Mouse (Mus musculus): ENCODE measurements at regions not wholly inside any gene's neighbourhood (a gene's known extent, or its start where the extent isn't known, plus 50 kb on each side); places are given as distances from the start of the nearest gene placed in this dataset.

DNA sequence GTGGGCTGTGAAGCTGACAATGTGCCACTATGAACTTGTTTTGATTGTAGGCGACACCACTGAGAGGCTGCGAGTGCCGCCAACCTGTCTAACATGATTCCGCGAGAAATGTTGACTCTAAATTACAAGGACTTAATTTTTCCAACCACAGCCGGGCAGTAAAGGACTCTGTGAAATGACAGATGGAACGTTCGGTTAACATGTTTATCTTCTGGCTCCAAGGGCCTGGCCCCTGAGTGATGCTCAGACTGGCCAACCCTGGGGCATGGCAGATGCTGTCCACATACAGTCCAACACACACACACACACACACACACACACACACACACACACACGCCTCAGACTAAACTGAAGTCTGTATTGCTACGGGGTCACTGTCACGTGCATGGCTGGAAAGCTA lies 87.0 kb upstream of the Gdf10 start:
- DNase-seq (ENCODE audit: low spot score): no peak
- intact Hi-C loops (cut with DNase I): no loop called here

DNA sequence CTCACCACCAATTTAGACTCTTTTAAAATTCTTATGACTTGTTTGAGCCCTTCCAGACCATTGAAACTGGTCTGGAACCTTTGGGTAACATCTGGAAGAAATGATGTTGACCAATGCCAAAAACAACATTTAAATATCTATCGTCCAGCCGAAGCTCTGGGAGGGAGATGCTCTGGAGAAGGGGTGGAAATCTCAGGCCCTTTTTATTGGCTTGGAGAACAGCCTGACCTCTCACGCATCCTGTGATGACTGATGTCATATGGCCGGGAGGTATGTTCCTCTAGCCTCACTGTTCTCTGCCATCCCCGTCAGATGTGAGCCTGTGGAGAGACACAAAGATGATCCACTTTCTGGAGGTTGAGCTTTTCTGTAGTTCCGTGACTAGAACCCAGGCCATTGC lies 81.6 kb upstream of the Gdf10 start:
- DNase-seq (ENCODE audit: low spot score): peak; percentile 10
- intact Hi-C loops (cut with DNase I): no loop called here

DNA sequence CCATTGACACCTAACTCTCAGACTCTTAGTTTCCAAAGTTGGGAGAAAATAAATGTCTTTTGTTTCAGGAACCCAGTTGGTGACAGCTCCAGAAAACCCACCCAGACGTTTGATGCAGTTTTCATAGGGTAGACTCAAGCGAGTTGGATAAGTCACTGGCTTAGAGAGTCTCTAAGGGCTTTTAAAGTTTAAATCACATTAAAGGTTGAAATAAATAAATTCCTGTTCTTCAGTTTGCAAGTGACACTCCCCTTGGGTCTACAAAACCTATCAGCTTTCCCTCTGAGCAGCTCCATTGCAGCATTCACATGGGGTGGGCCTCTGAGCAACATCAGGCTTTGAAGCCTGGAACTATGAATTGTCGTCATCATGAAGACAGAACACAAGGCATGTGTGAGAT lies 69.9 kb upstream of the Gdf10 start:
- intact Hi-C loops (cut with DNase I): no loop called here
- no peak for DNase-seq (ENCODE audit: low spot score)

DNA sequence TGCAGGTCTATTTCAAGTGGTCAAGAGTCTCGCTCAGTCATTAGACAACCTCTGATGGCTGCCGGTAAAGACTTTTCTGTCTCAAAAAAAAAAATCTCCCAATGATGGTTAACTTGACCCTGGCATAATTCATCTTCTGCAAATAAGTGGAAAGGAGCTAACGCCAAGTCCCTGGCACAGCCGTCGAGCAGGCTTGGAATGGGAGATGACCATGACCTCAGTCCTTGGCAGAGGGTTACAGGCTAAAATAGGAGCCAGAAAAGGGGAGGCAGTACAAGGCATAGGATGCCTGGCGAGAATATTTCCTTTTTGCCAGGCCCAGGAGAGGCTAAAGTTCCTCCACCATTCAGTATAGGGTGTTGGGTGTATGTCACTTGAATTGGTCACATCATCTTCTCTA lies 69.2 kb upstream of the Gdf10 start:
- intact Hi-C loops (cut with DNase I): no loop called here
- no peak for DNase-seq (ENCODE audit: low spot score)

DNA sequence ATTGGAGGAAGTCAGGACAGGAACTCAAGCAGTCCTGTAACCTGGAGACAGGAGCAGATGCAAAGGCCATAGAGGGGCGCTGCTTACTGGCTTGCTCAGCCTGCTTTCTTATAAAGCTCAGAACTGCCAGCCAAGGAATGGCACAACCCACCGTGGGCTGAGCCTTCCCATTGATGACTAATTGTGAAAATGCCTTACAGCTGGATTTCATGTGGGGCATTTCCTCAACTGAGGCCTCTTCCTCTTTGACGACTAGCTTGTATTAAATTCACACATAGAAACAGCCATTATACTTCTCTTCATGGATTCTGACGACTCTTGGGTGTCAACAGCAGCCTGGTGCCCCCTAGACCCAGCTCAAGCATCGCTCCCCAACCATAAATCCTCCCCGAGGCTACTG lies 66.4 kb upstream of the Gdf10 start:
- DNase-seq (ENCODE audit: low spot score): no peak
- intact Hi-C loops (cut with DNase I): no loop called here

DNA sequence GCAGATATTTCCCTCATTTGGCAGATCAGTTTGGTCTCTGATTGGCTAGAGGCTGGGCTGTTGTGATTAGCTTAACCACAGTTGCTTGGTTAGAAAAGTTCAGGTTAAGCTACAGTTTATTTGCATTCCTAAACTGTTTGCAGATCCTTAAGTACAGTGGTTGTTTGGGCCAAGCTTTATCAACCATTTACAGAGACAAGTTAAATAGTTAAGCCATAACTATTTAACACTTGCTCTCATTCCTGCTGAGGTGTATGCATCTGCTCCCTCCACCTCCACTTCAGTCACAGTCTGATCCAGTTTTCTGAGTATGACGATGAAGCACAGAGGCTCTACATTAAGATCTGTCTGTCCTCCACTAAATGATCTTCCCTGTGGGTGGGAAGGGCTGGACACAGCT lies 58.6 kb upstream of the Gdf10 start:
- DNase-seq (ENCODE audit: low spot score): no peak
- intact Hi-C loops (cut with DNase I): no loop called here

DNA sequence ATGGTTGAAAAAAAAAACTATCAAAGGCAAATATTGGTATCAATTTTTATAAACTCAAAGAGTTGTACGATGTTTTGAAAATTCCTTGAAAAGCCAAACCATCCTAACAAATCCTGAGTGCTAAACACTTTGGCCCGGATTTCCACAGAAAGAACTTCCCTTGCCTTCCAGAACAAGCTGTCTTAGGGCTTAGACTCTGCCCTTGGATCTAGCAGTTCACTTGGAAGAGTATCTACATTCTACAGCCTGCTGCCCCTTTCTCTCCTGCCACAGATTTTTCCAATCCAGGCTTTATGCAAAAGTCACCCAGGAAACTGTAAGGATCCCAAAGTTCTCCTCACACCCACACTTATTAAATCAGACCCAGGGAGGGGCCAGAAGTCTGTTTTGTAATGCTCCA lies 57.6 kb upstream of the Gdf10 start:
- intact Hi-C loops (cut with DNase I): no loop called here
- no peak for DNase-seq (ENCODE audit: low spot score)

DNA sequence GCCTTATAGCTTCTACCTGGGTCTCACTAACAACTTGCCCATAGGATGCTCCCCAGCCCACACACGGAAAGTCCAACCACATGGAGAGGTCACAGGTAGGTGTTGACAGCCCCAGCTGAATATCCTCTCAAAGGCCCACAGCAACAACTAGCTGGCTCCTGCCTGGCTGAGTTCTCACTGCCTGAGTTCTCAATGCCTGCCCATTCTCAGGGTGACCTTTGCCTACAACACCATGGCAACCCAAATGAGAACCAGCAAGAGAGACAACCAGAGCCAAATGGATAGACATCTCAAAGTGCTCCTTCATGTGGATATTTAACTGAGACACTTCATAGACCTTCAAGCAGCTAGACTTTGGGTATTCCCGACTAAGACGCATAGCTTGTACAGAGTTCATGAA lies 55.7 kb upstream of the Gdf10 start:
- DNase-seq (ENCODE audit: low spot score): no peak
- intact Hi-C loops (cut with DNase I): no loop called here
